Mouse (Mus musculus): Measurements from ENCODE around the gene Ptprd. TPM values are rescaled to one million over a fixed set of nuclear protein-coding genes. Genes with fewer than 3 reads are reported as not detected.
"Not testable (repeated sequence)": the region's sequence is repeated elsewhere in the genome, so short reads cannot be mapped to it uniquely, and the experiment has no call there.

Gene Ptprd
- polyA plus RNA-seq, 1 experiment from 2014 or later = 15.5 TPM

DNA sequence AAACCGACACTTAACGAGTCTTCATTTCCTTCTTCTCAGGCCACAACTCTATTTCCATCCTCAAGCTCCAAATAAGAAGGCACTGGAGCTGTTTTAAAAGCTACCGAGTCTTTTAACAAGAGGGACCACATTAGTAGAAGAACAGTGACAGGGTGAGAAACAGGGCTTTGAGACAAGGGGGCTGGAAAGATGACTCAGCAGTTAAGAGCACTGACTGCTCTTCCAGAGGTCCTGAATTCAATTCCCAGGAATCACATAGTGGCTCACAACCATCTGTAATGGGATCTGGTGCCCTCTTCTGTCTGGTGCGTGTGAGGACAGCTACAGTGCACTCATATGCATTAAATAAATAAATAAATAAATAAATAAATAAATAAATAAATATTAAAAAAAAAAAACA lies 2174.6 kb downstream of the Ptprd start:
- H3K4me3 ChIP-seq; H3K4me1 ChIP-seq (replicated peaks); H3K27me3 ChIP-seq (ENCODE audit: insufficient read depth, poor library complexity, severe bottlenecking); H3K36me3 ChIP-seq; H3K9me3 ChIP-seq; H3K27ac ChIP-seq; DNase-seq (ENCODE audit: low spot score): not testable (repeated sequence)
- WGBS = 81% methylated on average over 4 of the region's 4 CpGs

DNA sequence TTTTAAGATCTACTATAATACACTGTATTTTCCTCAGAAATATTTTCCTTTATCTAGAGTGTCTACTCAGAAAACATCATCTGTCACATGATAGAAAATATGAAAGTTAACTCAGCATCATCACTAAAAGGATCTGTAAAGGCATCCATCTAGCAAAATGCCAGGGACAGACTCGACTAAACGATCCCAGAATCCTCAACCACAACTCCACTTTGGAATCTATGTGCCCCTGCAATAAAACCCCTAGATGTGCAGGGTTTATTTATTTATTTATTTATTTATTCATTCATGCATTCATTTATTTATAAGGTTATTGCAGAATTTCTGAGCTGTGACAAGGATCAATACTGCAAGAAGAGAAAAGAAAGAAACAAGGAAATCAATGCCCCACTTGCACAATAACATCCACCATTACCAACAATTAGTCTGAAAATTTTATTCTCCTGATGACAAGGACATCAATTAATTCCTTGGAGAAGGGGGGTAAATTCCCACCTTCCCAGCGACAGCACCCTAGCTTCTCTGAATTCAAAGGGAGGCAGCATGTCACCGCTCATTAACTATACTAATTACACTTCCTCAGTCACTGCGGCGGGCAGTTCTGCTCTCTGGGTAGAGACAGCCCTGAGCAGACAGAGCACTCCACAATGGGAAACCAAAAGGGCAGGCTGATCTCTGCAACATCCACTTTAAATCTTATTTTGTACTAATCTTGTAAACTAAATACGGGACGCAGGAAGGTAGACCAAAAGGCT lies 2186.0 kb downstream of the Ptprd start:
- no peaks in the 10 kb centered on the region for H3K9me3 ChIP-seq
- 71% methylated on average over 8 of the region's 8 CpGs for WGBS
- H3K36me3 ChIP-seq = no peaks in the 10 kb centered on the region
- no peaks in the 10 kb centered on the region for H3K4me1 ChIP-seq (replicated peaks)
- DNase-seq (ENCODE audit: low spot score) = no peak
- no peak overlapping the region for H3K4me3 ChIP-seq
- H3K27ac ChIP-seq = no peak overlapping the region
- no peaks in the 10 kb centered on the region for H3K27me3 ChIP-seq (ENCODE audit: insufficient read depth, poor library complexity, severe bottlenecking)

GRCm38 (mm10) chr4:76024502-76024821 lies 2187.3 kb downstream of the Ptprd start:
- no peak for DNase-seq (ENCODE audit: low spot score)
- WGBS = 82% methylated on average over 3 of the region's 3 CpGs

GRCm38 (mm10) chr4:76023756-76024501 lies 2187.8 kb downstream of the Ptprd start:
- no peak for DNase-seq (ENCODE audit: low spot score)

More at GRCm38 (mm10) chr4:76024502-76024821, 2187.3 kb downstream of the Ptprd start:
- H3K4me1 ChIP-seq (replicated peaks) = no peaks in the 10 kb centered on the region
- no peaks in the 10 kb centered on the region for H3K36me3 ChIP-seq
- no peak overlapping the region for H3K27ac ChIP-seq
- no peak overlapping the region for H3K4me3 ChIP-seq
- no peaks in the 10 kb centered on the region for H3K9me3 ChIP-seq
- no peaks in the 10 kb centered on the region for H3K27me3 ChIP-seq (ENCODE audit: insufficient read depth, poor library complexity, severe bottlenecking)

GRCm38 (mm10) chr4:76021670-76022069 lies 2190.1 kb downstream of the Ptprd start:
- no peak overlapping the region for H3K4me3 ChIP-seq
- no peaks in the 10 kb centered on the region for H3K9me3 ChIP-seq
- no peak for DNase-seq (ENCODE audit: low spot score)
- WGBS = 86% methylated on average over 4 of the region's 4 CpGs
- H3K36me3 ChIP-seq = no peaks in the 10 kb centered on the region
- H3K4me1 ChIP-seq (replicated peaks) = no peaks in the 10 kb centered on the region
- H3K27me3 ChIP-seq (ENCODE audit: insufficient read depth, poor library complexity, severe bottlenecking) = no peaks in the 10 kb centered on the region
- H3K27ac ChIP-seq = no peak overlapping the region

More at GRCm38 (mm10) chr4:76023756-76024501, 2187.8 kb downstream of the Ptprd start:
- no peaks in the 10 kb centered on the region for H3K9me3 ChIP-seq
- no peak overlapping the region for H3K4me3 ChIP-seq
- H3K27me3 ChIP-seq (ENCODE audit: insufficient read depth, poor library complexity, severe bottlenecking) = no peaks in the 10 kb centered on the region
- H3K27ac ChIP-seq = no peak overlapping the region
- no peaks in the 10 kb centered on the region for H3K4me1 ChIP-seq (replicated peaks)
- H3K36me3 ChIP-seq = no peaks in the 10 kb centered on the region
- WGBS = 87% methylated on average over 13 of the region's 13 CpGs

DNA sequence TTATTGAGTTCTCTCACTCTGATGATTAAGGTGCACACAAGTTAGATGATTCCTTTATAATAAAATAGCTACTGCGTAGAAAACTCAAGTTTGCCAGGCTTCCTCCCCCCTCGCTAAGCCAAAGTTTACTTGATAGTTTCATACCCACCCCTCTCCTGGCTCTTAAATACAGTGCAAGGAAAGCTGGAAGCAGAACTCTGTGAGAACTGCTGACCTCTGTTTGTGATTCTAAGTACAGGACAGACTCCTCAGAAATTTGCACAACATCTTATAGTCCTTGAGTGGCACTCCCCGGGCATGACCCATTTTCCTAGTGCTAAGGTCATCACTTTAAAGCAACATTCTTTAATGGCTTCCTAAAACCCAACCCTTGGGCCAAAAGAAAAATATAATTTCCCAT lies 2196.7 kb downstream of the Ptprd start:
- peaks cover 10% of the 10 kb centered on the region for H3K4me1 ChIP-seq (replicated peaks)
- 77% methylated on average over 3 of the region's 3 CpGs for WGBS
- H3K27me3 ChIP-seq (ENCODE audit: insufficient read depth, poor library complexity, severe bottlenecking) = no peaks in the 10 kb centered on the region
- 0 out of 2 replicates have a peak overlapping the region, but pooled peaks have one; percentile 59 for H3K27ac ChIP-seq
- H3K9me3 ChIP-seq = no peaks in the 10 kb centered on the region
- no peak for DNase-seq (ENCODE audit: low spot score)
- H3K4me3 ChIP-seq = no peak overlapping the region
- no peaks in the 10 kb centered on the region for H3K36me3 ChIP-seq

- 52% methylated on average over 3 of the region's 3 CpGs for WGBS
- no peak overlapping the region for H3K4me3 ChIP-seq
- no peaks in the 10 kb centered on the region for H3K36me3 ChIP-seq
- H3K4me1 ChIP-seq (replicated peaks) = peaks cover 10% of the 10 kb centered on the region
- DNase-seq (ENCODE audit: low spot score) = no peak
- H3K27ac ChIP-seq = 0 out of 2 replicates have a peak overlapping the region, but pooled peaks have one; percentile 2
- no peaks in the 10 kb centered on the region for H3K27me3 ChIP-seq (ENCODE audit: insufficient read depth, poor library complexity, severe bottlenecking)
- no peaks in the 10 kb centered on the region for H3K9me3 ChIP-seq
Measured at GRCm38 (mm10) chr4:76014151-76014840, 2197.5 kb downstream of the Ptprd start.

DNA sequence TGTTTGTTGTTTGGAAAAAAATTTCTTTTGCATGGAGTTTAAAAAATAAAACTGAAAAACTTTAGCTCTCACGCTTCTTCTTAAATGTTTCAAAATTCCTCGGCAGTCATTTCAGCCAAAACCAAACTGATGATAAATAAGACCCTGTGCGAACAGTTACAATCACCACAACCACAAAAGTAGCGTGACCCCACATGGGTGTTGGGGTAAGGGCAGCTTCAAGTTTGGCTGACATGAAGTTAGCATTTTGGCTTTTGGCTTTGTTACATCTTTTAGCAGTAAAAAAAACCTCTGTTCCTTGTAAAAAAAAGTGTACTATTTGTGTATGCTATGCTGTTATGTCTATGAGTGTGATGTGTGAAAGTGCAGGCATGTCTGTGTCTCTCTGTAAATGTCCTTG lies 2203.2 kb downstream of the Ptprd start:
- Histone ChIP-seq H3K4me3 (no peak overlapping the region), H3K27me3 (ENCODE audit: insufficient read depth, poor library complexity, severe bottlenecking) (no peaks in the 10 kb centered on the region), H3K4me1 (replicated peaks) (0 out of 2 replicates have a peak, but pooled peaks cover 5% of the 10 kb centered on the region), H3K27ac (no peak overlapping the region), H3K36me3 (no peaks in the 10 kb centered on the region), H3K9me3 (no peaks in the 10 kb centered on the region)
- 91% methylated on average over 4 of the region's 4 CpGs for WGBS
- no peak for DNase-seq (ENCODE audit: low spot score)

DNA sequence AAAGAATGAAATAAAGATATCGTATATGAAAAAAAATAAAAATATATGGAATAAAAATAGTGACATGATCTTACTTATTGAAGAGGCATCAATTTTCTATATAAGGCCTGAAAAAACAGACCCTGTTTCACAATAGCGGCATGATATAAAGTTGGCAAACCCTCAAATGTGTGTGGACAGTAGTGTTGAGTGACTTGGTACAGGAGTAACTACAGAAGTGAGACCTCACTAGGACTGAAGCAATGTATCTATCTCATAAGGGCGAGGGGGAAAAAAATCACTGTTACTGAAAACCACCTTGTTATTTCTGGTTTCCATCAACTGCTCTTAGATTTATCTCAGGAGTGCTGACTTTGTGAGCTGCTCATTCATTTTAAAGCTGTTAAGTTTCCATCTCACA lies 2204.5 kb downstream of the Ptprd start:
- no peak for DNase-seq (ENCODE audit: low spot score)
- Histone ChIP-seq H3K9me3 (no peaks in the 10 kb centered on the region), H3K27me3 (ENCODE audit: insufficient read depth, poor library complexity, severe bottlenecking) (no peaks in the 10 kb centered on the region), H3K36me3 (no peaks in the 10 kb centered on the region), H3K4me1 (replicated peaks) (0 out of 2 replicates have a peak, but pooled peaks cover 5% of the 10 kb centered on the region), H3K27ac (no peak overlapping the region), H3K4me3 (no peak overlapping the region)
- WGBS = 94% methylated on average over 3 of the region's 3 CpGs

- 41% methylated on average over 3 of the region's 3 CpGs for WGBS
- Histone ChIP-seq H3K27me3 (ENCODE audit: insufficient read depth, poor library complexity, severe bottlenecking) (no peaks in the 10 kb centered on the region), H3K36me3 (no peaks in the 10 kb centered on the region), H3K27ac (no peak overlapping the region), H3K4me3 (no peak overlapping the region), H3K9me3 (no peaks in the 10 kb centered on the region), H3K4me1 (replicated peaks) (0 out of 2 replicates have a peak, but pooled peaks cover 5% of the 10 kb centered on the region)
- no peak for DNase-seq (ENCODE audit: low spot score)
Measured at GRCm38 (mm10) chr4:76006717-76007116, 2205.0 kb downstream of the Ptprd start.

DNA sequence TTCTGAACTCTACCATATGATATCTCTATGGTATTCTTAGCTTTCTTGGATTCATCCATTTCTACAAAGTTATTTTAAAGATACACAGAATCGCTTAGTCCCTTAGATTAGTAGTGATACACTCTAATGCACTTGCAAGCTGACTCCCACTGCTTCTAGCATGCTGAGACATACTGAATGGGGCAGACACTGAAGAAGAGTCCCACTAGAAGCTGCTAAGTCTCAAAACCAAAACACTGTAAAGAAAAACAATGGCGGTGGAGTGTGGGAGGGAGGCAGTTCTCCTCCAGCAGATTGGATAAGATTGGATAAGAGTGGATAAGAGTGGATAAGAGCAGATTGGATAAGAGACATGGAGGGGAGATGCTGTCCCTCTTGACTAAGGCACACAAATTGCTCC lies 2207.6 kb downstream of the Ptprd start:
- Histone ChIP-seq H3K4me3 (no peak overlapping the region), H3K9me3 (no peaks in the 10 kb centered on the region), H3K36me3 (no peaks in the 10 kb centered on the region), H3K27ac (no peak overlapping the region), H3K27me3 (ENCODE audit: insufficient read depth, poor library complexity, severe bottlenecking) (no peaks in the 10 kb centered on the region), H3K4me1 (replicated peaks) (0 out of 2 replicates have a peak, but pooled peaks cover 5% of the 10 kb centered on the region)
- no peak for DNase-seq (ENCODE audit: low spot score)
- WGBS = 89% methylated on average over 2 of the region's 2 CpGs

DNA sequence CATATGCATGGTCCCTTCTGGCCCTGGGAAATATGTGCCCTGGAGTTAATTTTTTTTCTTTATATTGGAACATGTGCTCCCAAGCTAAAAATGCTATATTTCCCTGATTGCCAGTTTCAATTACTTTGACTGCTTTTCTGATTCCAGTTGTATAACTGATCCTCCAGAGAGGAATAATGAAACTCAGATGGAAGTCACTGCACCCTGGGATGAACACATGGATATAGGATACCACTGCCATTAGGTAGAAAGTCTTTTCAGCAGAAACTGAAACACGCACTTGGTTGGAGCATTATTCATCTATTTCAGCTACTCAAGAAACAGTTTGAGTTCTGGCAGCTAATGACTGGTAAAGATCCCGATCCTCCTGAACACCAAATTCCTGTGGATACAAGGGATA lies 2211.5 kb downstream of the Ptprd start:
- no peaks in the 10 kb centered on the region for H3K27me3 ChIP-seq (ENCODE audit: insufficient read depth, poor library complexity, severe bottlenecking)
- no peaks in the 10 kb centered on the region for H3K9me3 ChIP-seq
- WGBS = 82% methylated on average over 2 of the region's 2 CpGs
- H3K4me1 ChIP-seq (replicated peaks) = peaks cover 3% of the 10 kb centered on the region; the same call in 1 of the 2 replicates
- H3K36me3 ChIP-seq = no peaks in the 10 kb centered on the region
- H3K4me3 ChIP-seq = no peak overlapping the region
- DNase-seq (ENCODE audit: low spot score) = no peak
- H3K27ac ChIP-seq = no peak overlapping the region

DNA sequence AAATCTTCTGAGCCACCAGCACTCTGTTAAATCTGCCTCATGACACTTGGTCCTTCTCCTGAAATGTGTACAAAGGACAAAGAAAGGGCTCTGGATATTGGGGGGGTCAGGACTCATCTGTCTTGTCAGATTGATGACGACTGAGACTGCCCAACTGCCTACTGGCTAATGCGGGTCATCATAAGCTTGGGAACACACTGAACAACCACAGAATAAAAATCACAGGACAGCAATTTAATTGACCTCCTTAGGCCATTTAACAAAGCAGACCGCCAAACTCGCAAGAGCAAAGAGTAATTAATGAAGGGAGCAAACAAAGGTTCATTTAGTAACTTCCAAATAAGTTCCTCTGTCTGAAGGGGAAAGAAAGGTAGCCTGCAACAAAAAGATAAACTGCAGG lies 2215.9 kb downstream of the Ptprd start:
- DNase-seq (ENCODE audit: low spot score) = no peak
- H3K4me3 ChIP-seq = no peak overlapping the region
- no peaks in the 10 kb centered on the region for H3K36me3 ChIP-seq
- H3K27ac ChIP-seq = no peak overlapping the region
- H3K27me3 ChIP-seq (ENCODE audit: insufficient read depth, poor library complexity, severe bottlenecking) = no peaks in the 10 kb centered on the region
- H3K4me1 ChIP-seq (replicated peaks) = peaks cover 3% of the 10 kb centered on the region; the same call in 1 of the 2 replicates
- H3K9me3 ChIP-seq = no peaks in the 10 kb centered on the region
- 70% methylated on average over 4 of the region's 4 CpGs for WGBS

Data from hindbrain, embryonic 10.5 days (tissue).